Mouse (Mus musculus) brain, embryonic 14.5 days (tissue): Measurements from ENCODE around the gene Lyar.

ENCODE experiments used
- CTCF ChIP-seq: fragments of 200-500 bp; IDR thresholded peaks from 2 replicates; pipeline ENCODE4 v1.5.1; 2012; ENCODE audit warnings: inconsistent platforms, mild to moderate bottlenecking, moderate library complexity, borderline replicate concordance; ENCODE audit not compliant: insufficient read depth, insufficient read length; ENCODE audit errors: extremely low read depth
- POLR2A ChIP-seq: fragments of 200-500 bp; IDR thresholded peaks from 2 replicates; pipeline ENCODE4 v1.6.1; 2012; ENCODE audit warnings: mild to moderate bottlenecking, inconsistent platforms, borderline replicate concordance; ENCODE audit not compliant: poor library complexity, insufficient read depth, insufficient read length, severe bottlenecking; ENCODE audit errors: extremely low read depth

- TF ChIP-seq CTCF: no peak
- TF ChIP-seq POLR2A: no peak
These were observed 57.0 kb downstream of the Lyar start for GRCm38 (mm10) chr5:38277098-38277866.
